Mouse (Mus musculus): ENCODE results near the gene Nol10.

Nol10 gene

GRCm38 (mm10) chr12:17366981-17367380, 18.7 kb downstream of the Nol10 start:
- peak; percentile 27 to 58 for DNase-seq

DNA sequence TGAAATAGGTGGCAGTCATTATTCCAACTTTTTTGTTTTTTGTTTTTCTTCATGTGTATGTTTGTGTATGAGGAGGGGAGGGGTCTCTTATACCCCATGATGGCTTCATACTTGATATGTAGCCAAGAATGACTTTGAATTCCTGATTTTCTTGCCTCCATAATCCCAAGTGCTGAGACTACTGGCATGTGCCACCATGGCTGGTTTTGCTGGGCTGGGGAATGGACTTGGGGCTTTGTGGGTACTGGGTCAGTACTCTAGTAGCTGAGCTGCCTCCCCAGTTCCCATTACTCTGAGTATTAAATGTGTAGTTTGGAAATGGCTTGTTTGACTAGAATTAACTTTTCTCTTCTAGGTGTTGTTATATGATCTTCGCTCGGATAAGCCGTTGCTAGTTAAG, 20.9 kb downstream of the Nol10 start:
- no peak for DNase-seq

GRCm38 (mm10) chr12:17369551-17370325, 21.5 kb downstream of the Nol10 start:
- no peak for DNase-seq

DNA sequence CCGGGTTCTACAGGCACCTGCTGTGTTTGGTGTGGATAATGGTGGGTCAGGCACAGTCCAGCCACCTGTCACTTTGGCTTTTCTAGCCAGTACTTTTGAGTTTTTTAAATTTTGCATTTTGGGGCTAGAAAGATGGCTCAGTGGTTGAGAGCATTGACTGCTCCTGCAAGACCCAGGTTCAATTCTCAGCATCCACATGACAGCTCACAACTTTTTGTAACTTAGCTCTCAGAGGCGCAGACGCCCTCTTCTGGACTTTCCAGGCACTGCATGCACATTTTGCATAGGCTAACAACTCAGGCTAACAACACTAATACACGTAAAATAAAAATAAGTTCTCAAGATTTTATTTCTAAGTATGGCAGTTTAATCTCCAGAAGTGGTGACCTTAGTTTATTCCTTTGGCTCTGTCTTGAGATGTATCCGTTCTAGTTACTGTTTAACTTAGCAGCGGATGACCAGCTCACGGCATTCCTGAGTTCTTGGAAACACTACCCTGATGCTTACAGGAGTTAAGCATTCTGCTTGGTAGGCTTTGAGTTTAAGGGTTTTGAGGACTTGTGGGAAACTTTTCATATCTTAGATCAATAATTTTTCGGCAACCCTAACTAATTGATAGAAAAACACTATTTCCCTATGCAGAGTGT, 23.5 kb downstream of the Nol10 start:
- no peak for DNase-seq

DNA sequence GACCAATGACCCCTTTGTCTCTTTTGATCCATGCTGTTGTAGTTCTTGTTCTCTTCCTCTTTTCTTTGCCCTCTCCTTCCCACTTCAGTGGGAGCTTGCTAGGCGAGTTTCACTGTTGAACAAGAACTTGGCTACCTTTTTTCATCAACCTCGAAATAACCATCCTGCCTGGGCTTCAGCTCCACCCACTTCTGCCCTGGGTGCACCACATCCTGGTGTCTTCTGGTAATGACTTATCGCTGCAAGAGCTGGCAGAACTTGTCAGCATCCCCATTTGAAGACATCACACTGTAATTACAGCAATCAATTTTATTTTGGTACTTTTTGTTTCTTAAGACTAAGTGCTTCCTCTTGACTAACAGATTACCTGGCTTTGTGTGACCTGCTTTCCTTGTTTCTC, 24.4 kb downstream of the Nol10 start:
- no peak for DNase-seq

GRCm38 (mm10) chr12:17373470-17373975, 25.3 kb downstream of the Nol10 start:
- DNase-seq, result no peak

DNA sequence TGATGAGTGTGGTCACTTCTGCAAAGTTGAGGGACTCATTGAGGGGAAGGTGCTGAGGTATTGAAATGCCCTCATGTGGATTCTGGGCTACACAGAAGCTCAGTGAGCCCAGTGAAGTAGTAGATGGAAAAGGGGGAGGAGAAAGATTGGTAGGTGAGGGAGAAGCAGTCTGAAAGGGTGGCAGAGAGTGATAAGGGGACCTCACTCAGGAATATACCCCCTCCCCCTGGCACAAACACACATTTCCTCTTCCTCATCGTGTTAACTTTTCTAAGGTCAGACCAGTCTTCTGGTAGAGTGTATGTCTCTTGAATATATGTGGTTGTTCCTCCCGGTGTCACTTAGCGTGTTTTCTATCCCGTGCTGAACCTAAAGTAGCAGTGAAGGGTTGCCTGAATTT, 27.0 kb downstream of the Nol10 start:
- no peak for DNase-seq

GRCm38 (mm10) chr12:17376521-17376920, 28.3 kb downstream of the Nol10 start:
- no peak for DNase-seq

GRCm38 (mm10) chr12:17380991-17381390, 32.7 kb downstream of the Nol10 start:
- DNase-seq, result no peak

- DNase-seq, result no peak
These were observed 34.5 kb downstream of the Nol10 start for GRCm38 (mm10) chr12:17382759-17383158.

DNA sequence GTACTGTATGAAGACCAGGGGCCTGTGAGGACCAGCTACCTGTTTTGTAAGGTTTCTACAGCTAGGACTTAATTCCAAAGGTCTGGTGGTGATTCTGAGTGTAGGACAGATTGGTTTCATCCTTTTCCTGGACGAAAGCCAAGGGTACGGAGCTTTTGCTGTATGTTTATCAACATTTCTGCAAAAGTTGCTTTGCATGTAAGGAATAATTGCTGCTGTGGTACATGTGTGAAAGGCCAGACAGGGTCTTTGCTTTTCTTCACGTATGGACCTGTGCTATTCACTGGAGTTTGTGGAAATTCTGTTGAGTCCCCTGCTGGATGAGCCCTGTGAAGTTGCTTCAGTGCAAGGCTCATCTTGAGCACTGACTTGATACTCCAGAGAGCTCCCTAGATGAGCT, 38.6 kb downstream of the Nol10 start:
- no peak for DNase-seq

- DNase-seq, result no peak
These were observed 39.3 kb downstream of the Nol10 start for GRCm38 (mm10) chr12:17387332-17388135.

DNA sequence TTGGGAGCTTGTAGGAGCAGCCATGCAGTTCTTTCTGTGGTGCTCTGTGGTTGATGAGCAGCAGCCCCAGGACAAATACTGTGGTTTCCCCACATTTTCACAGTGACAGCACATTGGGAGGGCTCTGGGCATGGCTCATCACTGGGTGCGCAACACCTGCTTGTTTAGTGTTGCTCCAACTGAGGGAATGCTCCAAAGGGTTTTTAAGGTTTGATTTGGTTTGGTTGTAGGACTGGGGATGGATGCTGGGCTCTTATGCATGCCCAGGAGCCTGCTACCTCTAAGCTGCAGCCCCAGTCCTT, 39.8 kb downstream of the Nol10 start:
- no peak for DNase-seq

DNA sequence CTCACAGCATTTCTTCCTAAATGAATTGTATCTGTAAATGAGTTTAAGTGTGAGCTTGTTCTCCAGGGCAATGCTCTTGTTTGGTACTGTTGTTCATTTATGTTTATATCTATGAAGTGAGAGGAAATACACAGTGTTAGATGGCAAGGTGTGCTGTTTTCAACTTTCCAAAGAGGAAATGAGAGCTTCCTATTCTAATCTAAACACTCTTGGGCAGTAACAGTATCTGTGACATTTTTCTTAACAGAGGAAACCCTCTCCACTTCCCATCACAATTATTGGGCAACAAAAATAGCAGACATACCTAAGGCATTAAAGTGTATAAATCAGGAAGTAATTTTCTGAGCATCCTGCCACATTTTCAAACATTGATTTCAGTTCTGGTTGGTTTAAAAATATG, 41.8 kb downstream of the Nol10 start:
- no peak for DNase-seq

- DNase-seq, result no peak
These were observed 42.3 kb downstream of the Nol10 start for GRCm38 (mm10) chr12:17390510-17390909.

DNA sequence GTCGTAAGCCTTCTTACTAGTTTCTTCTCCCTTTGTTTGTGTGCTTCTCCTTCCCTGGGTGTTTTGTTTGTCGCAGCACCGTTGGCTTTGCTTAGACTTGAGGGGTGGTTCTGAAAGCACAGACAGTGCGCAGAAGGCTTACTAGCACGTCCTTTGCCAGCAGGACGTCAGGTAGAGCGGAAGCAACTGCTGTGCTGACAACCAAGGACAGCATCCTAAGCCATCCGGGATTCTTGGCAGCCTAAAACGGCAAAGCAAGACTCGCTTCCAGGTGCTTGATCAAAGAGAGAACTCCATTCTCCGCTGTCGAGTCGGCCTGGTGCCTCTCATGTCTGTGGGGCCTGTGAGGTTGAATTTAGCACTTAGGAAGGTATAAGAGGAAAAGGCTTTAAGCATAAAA, 44.9 kb downstream of the Nol10 start:
- DNase-seq, result no peak

- no peak for DNase-seq
These were observed 48.9 kb downstream of the Nol10 start for GRCm38 (mm10) chr12:17397150-17397549.

GRCm38 (mm10) chr12:17401419-17401818, 53.2 kb downstream of the Nol10 start:
- DNase-seq, result no peak

GRCm38 (mm10) chr12:17402116-17402515, 53.9 kb downstream of the Nol10 start:
- no peak for DNase-seq

GRCm38 (mm10) chr12:17403998-17404397, 55.7 kb downstream of the Nol10 start:
- DNase-seq, result no peak

DNA sequence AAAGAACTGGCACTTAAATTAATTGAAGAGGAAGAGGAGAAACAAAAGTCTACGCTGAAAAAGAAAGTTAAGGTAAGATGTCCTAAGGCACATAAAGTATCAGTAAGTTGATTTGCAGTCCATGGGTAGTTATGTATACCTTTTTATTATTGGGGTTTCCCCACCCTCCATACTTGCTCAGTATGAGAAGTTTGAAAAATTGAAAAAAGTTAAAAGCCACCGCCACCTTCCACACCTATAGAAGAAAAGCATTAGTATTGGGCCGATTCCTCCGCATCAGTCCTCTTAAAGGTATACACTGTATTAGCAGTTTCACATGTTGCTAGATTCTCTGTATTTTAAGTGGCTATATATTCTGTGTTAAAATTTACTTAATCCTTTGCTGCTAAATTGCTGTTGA, 58.6 kb downstream of the Nol10 start:
- DNase-seq, result no peak

DNA sequence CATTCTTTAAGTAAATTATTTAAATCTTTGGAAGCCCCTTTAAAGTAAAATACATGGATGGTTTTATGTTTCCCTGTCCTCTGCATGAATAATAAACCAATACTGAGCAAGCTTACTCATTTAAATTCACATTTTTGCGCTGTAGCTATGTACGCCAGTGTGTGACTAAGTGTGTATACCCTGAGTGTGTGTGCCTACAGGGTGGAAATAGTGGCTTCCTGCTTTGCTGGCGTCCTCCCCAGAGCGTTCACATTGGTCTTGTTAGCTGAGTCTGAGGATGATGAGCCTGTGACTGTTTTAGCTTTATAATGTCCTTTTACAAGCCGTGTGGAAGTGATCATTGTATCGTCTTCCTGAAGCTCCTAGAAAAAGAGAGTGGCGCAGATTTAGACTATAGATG, 60.1 kb downstream of the Nol10 start:
- DNase-seq, result no peak

DNA sequence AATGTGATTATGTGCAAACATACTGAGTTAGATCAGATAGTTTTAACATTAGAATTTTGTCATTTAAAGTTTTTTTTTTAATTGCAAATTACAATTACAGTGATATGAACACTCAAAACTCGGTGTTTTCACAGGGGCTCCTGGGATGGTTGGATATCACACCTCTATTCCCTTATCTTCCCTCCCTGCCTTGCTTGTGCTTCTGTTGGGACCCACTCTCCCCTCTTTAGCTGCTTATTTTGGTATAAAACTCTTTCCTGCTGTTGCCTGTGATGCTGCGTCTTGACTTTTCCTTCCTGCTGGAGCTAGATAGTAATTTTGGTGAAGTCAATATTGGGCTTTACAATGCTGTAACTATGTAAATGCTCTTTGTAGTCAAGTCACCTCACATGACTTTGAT, 63.0 kb downstream of the Nol10 start:
- no peak for DNase-seq

Data from spleen, adult 18-20 months (tissue).